Mouse (Mus musculus) E14TG2a.4 (cell line): ENCODE results near the gene Gde1.

Experiments used
- CTCF ChIP-seq: conservative IDR thresholded peaks from 2 replicates; pipeline ENCODE4 v1.5.1; 2014; ENCODE audit warnings: low read length
- NANOG ChIP-seq: IDR thresholded peaks from 2 replicates; pipeline ENCODE4 v1.6.1; 2014; ENCODE audit warnings: borderline replicate concordance, low read length, mixed read lengths
- POU5F1 ChIP-seq: IDR thresholded peaks from 2 replicates; pipeline ENCODE4 v1.6.1; 2014; ENCODE audit warnings: low read length, borderline replicate concordance

GRCm38 (mm10) chr7:118698882-118699281, 6.7 kb downstream of the Gde1 start:
- TF ChIP-seq CTCF: no peak
- no peak for TF ChIP-seq NANOG
- TF ChIP-seq POU5F1: no peak
